Mouse (Mus musculus) kidney, adult 18-20 months (tissue): ENCODE measurements around the gene Rcor1.
A peak's percentile ranks its signal among the peaks of the same experiment; 100 is the strongest.

ENCODE experiments used
- DNase-seq: peaks from one replicate; pipeline ENCODE4 v3.0.0; 2021

Rcor1 gene

GRCm38 (mm10) chr12:111038976-111039612, at the start of gene Rcor1:
Gene Rcor1, plus strand, starts transcription at chr12:111039351.
- peak; percentile 99 for DNase-seq

- no peak for DNase-seq
Measured at GRCm38 (mm10) chr12:110989409-110989808, 49.7 kb upstream of the Rcor1 start.

GRCm38 (mm10) chr12:110990500-110990899, 48.7 kb upstream of the Rcor1 start:
- no peak for DNase-seq

- peak; percentile 81 for DNase-seq
Measured at GRCm38 (mm10) chr12:110991361-110992127, 47.6 kb upstream of the Rcor1 start.

GRCm38 (mm10) chr12:110992128-110992553, 47.0 kb upstream of the Rcor1 start:
- DNase-seq = peak; percentile 95

GRCm38 (mm10) chr12:110992771-110993170, 46.4 kb upstream of the Rcor1 start:
- peak; percentile 62 for DNase-seq

- DNase-seq = no peak
Measured at GRCm38 (mm10) chr12:110993226-110993625, 45.9 kb upstream of the Rcor1 start.

- no peak for DNase-seq
Measured at GRCm38 (mm10) chr12:110994666-110995065, 44.5 kb upstream of the Rcor1 start.

- no peak for DNase-seq
Measured at GRCm38 (mm10) chr12:110998092-110998491, 41.1 kb upstream of the Rcor1 start.

- no peak for DNase-seq
Measured at GRCm38 (mm10) chr12:110999820-111000219, 39.3 kb upstream of the Rcor1 start.

- DNase-seq = no peak
Measured at GRCm38 (mm10) chr12:111000956-111001355, 38.2 kb upstream of the Rcor1 start.

- no peak for DNase-seq
Measured at GRCm38 (mm10) chr12:111004142-111004541, 35.0 kb upstream of the Rcor1 start.

- no peak for DNase-seq
Measured at GRCm38 (mm10) chr12:111005803-111006202, 33.3 kb upstream of the Rcor1 start.

GRCm38 (mm10) chr12:111006339-111006738, 32.8 kb upstream of the Rcor1 start:
- no peak for DNase-seq

GRCm38 (mm10) chr12:111007134-111008103, 31.7 kb upstream of the Rcor1 start:
- peak; percentile 5 for DNase-seq

- peak; percentile 7 for DNase-seq
Measured at GRCm38 (mm10) chr12:111008500-111009490, 30.4 kb upstream of the Rcor1 start.

- no peak for DNase-seq
Measured at GRCm38 (mm10) chr12:111009615-111010257, 29.4 kb upstream of the Rcor1 start.

GRCm38 (mm10) chr12:111016807-111017206, 22.3 kb upstream of the Rcor1 start:
- DNase-seq = no peak

GRCm38 (mm10) chr12:111018068-111018467, 21.1 kb upstream of the Rcor1 start:
- no peak for DNase-seq

GRCm38 (mm10) chr12:111019086-111019485, 20.1 kb upstream of the Rcor1 start:
- no peak for DNase-seq

GRCm38 (mm10) chr12:111021138-111021537, 18.0 kb upstream of the Rcor1 start:
- DNase-seq = no peak
